Mouse (Mus musculus) CH12F3 (cell line): ENCODE results near the gene Map7d2.

Experiments
- in situ Hi-C: fragments of 300-500 bp; cut with MboI; formaldehyde crosslinking; loops from 2 replicates; pipeline ENCODE4 v1.14.3; 2020; ENCODE audit warnings: low sequenced_read_pairs

The Map7d2 gene

GRCm38 (mm10) chrX:159509847-159510715 is 95.7 kb downstream of the Map7d2 start:
- in situ Hi-C loops, result no loop called here

GRCm38 (mm10) chrX:159510716-159511051 is 96.3 kb downstream of the Map7d2 start:
- in situ Hi-C loops, result no loop called here

- in situ Hi-C loops, result no loop called here
Measured at GRCm38 (mm10) chrX:159515599-159515998, 101.2 kb downstream of the Map7d2 start.

GRCm38 (mm10) chrX:159521780-159522179 is 107.4 kb downstream of the Map7d2 start:
- in situ Hi-C loops, result no loop called here

GRCm38 (mm10) chrX:159522651-159523050 is 108.3 kb downstream of the Map7d2 start:
- in situ Hi-C loops, result no loop called here

- in situ Hi-C loops, result no loop called here
Measured at GRCm38 (mm10) chrX:159526388-159526787, 112.0 kb downstream of the Map7d2 start, which contains the start of gene Bclaf3. Gene Bclaf3, plus strand, starts transcription at chrX:159526688.

GRCm38 (mm10) chrX:159532427-159532810 is 118.0 kb downstream of the Map7d2 start:
- in situ Hi-C loops, result no loop called here

GRCm38 (mm10) chrX:159532811-159533462 is 118.6 kb downstream of the Map7d2 start:
- in situ Hi-C loops, result no loop called here

GRCm38 (mm10) chrX:159541936-159542335 is 127.6 kb downstream of the Map7d2 start:
- in situ Hi-C loops, result no loop called here

- in situ Hi-C loops, result no loop called here
Measured at GRCm38 (mm10) chrX:159547093-159547492, 132.7 kb downstream of the Map7d2 start.
